Comparison of ENCODE assay signal across 7 mouse cellular contexts in genomic region chr17:75087296-75087941, GRCm38 (mm10).
DNase-seq lines count a peak whose midpoint lies in the region; ATAC-seq lines count a peak whose summit lies in the region.

No protein-coding gene starts in this region.

- 30% methylated on average over 10 of the region's 10 CpGs for WGBS in heart, embryonic 15.5 days
- 31% methylated on average over 10 of the region's 10 CpGs for WGBS in neural tube, embryonic 15.5 days

- no peaks in the 10 kb centered on the region for H3K27me3 ChIP-seq in heart, embryonic 15.5 days
- H3K27me3 ChIP-seq in neural tube, embryonic 15.5 days (replicated peaks): no peaks in the 10 kb centered on the region

- ATAC-seq in heart, embryonic 15.5 days (replicated peaks; ENCODE audit: insufficient number of reproducible peaks, insufficient read depth, low FRiP score, low read depth): peak; percentile 67
- peak; percentile 75 for ATAC-seq in neural tube, embryonic 15.5 days (ENCODE audit: low FRiP score)

- peak overlapping the region; percentile 70 for H3K27ac ChIP-seq in heart, embryonic 15.5 days
- no peak overlapping the region for H3K27ac ChIP-seq in neural tube, embryonic 15.5 days (replicated peaks)

- intact Hi-C loops in left cerebral cortex, postnatal 14 days (cut with DNase I): loop anchor here (5.0 to 10.0 kb wide), 4 partner anchors 80 to 410 kb away; partner anchors contain the start of gene Ltbp1

- peak; percentile 19 for DNase-seq in ovary, postnatal 14 days (ENCODE audit: low spot score)
- DNase-seq in ovary, postnatal 36 days (ENCODE audit: low spot score): no peak
- DNase-seq in embryo, embryonic 10.5 days (ENCODE audit: low spot score): peak; percentile 81
- peak; percentile 60 to 79 for DNase-seq in left cerebral cortex, postnatal 14 days (ENCODE audit: low spot score in 2 of 2)
- DNase-seq in gastrocnemius, adult 8-10 months (ENCODE audit: low spot score in 2 of 2): no peak

- no peaks in the 10 kb centered on the region for H3K36me3 ChIP-seq in heart, embryonic 15.5 days
- H3K36me3 ChIP-seq in neural tube, embryonic 15.5 days: no peaks in the 10 kb centered on the region

- H3K4me2 ChIP-seq in heart, embryonic 15.5 days: peak overlapping the region; percentile 47
- H3K4me2 ChIP-seq in neural tube, embryonic 15.5 days: no peak overlapping the region

- peaks cover 20% of the 10 kb centered on the region for H3K4me1 ChIP-seq in heart, embryonic 15.5 days (replicated peaks)
- 0 out of 2 replicates have a peak, but pooled peaks cover 3% of the 10 kb centered on the region for H3K4me1 ChIP-seq in neural tube, embryonic 15.5 days

- H3K4me3 ChIP-seq in heart, embryonic 15.5 days: no peak overlapping the region
- no peak overlapping the region for H3K4me3 ChIP-seq in neural tube, embryonic 15.5 days (replicated peaks)

- no peak overlapping the region for H3K9ac ChIP-seq in heart, embryonic 15.5 days
- H3K9ac ChIP-seq in neural tube, embryonic 15.5 days (replicated peaks): no peak overlapping the region

- H3K9me3 ChIP-seq in heart, embryonic 15.5 days (replicated peaks): no peaks in the 10 kb centered on the region
- H3K9me3 ChIP-seq in neural tube, embryonic 15.5 days (replicated peaks): no peaks in the 10 kb centered on the region

Comparison
In these comparisons a context has a peak if more than half of its experiments do, and no peak if none do; other contexts are left out.
1. DNase-seq: peak in ovary, postnatal 14 days (single experiment), embryo, embryonic 10.5 days (single experiment) and left cerebral cortex, postnatal 14 days (2 of 2); none in ovary, postnatal 36 days (single experiment) and gastrocnemius, adult 8-10 months (0 of 2).